Mouse (Mus musculus) lung, adult 2 months (tissue): ENCODE data around the gene Prelid3b.

Source experiments
- CTCF ChIP-seq: fragments of 200-500 bp; IDR thresholded peaks from 2 replicates; pipeline ENCODE4 v1.5.1; 2011; ENCODE audit warnings: mild to moderate bottlenecking, low read length, control low read depth; ENCODE audit not compliant: insufficient read depth
- POLR2A ChIP-seq: fragments of 200-500 bp; IDR thresholded peaks from 2 replicates; pipeline ENCODE4 v1.6.1; 2011; ENCODE audit warnings: low read depth, mild to moderate bottlenecking, control low read depth, low read length, borderline replicate concordance; ENCODE audit errors: extremely low read depth

DNA sequence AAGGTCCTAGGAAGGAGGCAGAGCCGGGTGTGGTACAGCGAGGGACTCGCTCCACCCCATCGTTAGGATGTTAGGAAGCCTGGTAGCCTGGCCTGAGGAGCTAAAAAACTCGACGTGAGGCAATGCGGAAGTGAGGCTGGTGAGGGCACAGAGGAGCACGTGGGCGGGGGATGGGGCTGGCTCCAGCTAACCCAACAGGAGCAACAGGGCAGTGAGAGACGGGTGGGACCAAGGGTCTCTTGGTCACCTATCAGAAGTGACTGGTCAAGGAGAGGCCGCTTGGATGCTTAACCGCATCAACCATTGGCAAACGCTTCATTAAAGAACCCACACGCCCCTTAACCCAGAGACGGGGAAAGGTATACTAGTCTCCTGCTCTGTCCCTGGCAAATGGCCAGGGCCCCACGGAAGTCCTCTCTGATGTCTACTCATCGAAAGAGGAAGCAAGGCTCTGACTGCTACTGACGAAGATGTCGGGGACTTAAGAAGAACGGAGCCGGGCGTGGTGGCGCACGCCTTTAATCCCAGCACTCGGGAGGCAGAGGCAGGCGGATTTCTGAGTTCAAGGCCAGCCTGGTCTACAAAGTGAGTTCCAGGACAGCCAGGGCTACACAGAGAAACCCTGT, 36.7 kb downstream of the Prelid3b start:
- no peak for TF ChIP-seq CTCF
- TF ChIP-seq POLR2A = no peak
